Mouse (Mus musculus): ENCODE measurements around the gene Yy1.

- TF ChIP-seq POLR2A (IDR thresholded peaks at IDR 0.05; ENCODE audit: insufficient read length, low read depth), result no peak
- no peak for TF ChIP-seq MAX (IDR thresholded peaks at IDR 0.05; ENCODE audit: low read depth)
- TF ChIP-seq POLR2AphosphoS2 (IDR thresholded peaks at IDR 0.05; ENCODE audit: insufficient read length, low read depth), result no peak
- no peak for TF ChIP-seq E2F4 (IDR thresholded peaks at IDR 0.05; ENCODE audit: insufficient read depth)
- no peak for TF ChIP-seq MYOD1 (IDR thresholded peaks at IDR 0.05; ENCODE audit: control insufficient read depth in 1 of 3, insufficient read length in 2 of 3, low read depth in 2 of 3)
- TF ChIP-seq CEBPB (IDR thresholded peaks at IDR 0.05; ENCODE audit: insufficient read depth, poor library complexity, severe bottlenecking), result no peak
- no peak for TF ChIP-seq USF1 (IDR thresholded peaks at IDR 0.05; ENCODE audit: low read depth)
- TF ChIP-seq TCF12 (IDR thresholded peaks at IDR 0.05; ENCODE audit: insufficient read depth, poor library complexity, severe bottlenecking), result no peak
- no peak for TF ChIP-seq MYOG (IDR thresholded peaks at IDR 0.05; ENCODE audit: control insufficient read depth in 1 of 3, insufficient read depth in 1 of 3, insufficient read length in 2 of 3, low read depth in 2 of 3)
Measured at GRCm38 (mm10) chr12:108758682-108759081, 34.1 kb upstream of the Yy1 start.
